Mouse (Mus musculus): ENCODE data around the gene Dupd1.

Gene Dupd1

DNA sequence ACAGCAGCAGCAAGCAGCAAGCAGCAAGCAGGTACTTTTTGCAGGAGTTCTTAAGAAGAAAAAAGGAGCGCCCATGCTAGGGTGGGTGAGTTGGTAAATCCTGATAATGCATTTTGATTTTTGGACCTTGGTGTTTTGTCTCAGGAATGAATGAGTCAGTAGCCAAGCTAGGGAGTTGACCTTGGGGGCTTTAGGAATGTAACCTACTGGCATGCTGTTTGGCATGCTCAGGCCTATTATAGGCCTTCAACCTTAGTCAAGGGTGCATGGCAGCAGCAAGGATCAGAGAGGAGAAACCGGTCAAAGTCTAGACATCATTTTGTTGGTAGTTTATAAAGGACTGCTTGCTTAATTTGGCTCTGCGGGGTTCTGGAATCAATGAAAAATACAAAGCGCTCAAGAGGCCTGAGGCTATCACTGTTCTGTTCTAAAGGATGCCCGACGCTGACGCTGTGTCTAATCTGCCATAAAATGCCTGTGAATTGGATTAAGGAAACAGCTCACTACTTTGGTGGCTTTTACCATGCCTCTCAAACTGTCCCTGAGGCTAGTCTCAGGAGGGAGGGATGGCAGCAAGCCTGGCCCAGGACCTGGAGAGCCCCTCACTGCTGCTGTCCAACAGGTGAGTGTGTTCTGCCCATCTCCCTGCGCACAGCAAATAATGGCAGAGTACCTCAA is 7.8 kb upstream of the Dupd1 start:
- DNase-seq (ENCODE audit: low spot score): no peak

GRCm38 (mm10) chr14:21720430-21721205 is 6.2 kb upstream of the Dupd1 start:
- no peak for DNase-seq (ENCODE audit: low spot score)

GRCm38 (mm10) chr14:21719646-21720383 is 5.4 kb upstream of the Dupd1 start:
- DNase-seq (ENCODE audit: low spot score): no peak

GRCm38 (mm10) chr14:21711231-21711630 is 3.1 kb downstream of the Dupd1 start:
- DNase-seq (ENCODE audit: low spot score): no peak

GRCm38 (mm10) chr14:21709545-21709944 is 4.8 kb downstream of the Dupd1 start:
- no peak for DNase-seq (ENCODE audit: low spot score)

- peak; percentile 59 for DNase-seq (ENCODE audit: low spot score)
Observed at GRCm38 (mm10) chr14:21706759-21707571, 7.4 kb downstream of the Dupd1 start.

GRCm38 (mm10) chr14:21705462-21705861 is 8.9 kb downstream of the Dupd1 start:
- DNase-seq (ENCODE audit: low spot score): no peak

DNA sequence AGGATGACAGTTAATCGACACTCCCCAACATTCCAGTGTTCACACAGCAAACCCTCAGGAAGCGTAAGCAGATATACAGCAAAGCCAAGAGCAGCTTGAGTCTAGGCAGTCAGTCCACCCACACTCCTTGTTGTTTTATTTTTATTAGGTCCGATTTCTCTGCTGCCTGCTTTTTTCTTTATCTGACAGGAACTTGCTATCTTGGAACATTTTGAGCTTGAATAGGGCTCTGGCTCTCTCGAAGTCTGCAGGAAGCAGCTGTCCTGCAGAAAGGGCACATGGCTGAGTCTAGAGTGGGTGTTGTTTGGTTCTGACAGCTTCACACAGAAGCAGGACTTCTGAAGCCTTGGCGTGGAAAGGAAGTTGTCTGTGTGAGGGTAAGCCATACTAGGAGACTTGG is 11.1 kb downstream of the Dupd1 start:
- no peak for DNase-seq (ENCODE audit: low spot score)

DNA sequence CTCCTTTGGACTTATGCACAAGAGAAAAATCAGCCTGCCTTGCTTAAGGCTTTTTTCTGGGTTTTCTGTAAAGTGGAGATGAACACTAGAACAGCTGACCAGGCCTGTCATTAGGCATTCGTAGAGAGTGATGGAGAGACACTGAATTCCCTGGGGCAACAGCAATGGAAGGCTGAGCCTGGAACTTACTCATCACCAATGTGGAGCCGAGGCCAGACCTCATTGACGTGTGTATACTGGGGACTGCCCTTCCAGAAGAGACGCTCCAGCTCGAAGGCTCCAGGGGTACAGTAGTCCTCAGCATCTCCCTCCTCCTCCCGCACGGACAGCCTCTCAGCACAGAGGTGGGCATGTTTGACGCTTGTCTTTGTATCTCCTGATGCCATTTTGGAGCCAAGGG is 11.7 kb downstream of the Dupd1 start:
- no peak for DNase-seq (ENCODE audit: low spot score)

DNA sequence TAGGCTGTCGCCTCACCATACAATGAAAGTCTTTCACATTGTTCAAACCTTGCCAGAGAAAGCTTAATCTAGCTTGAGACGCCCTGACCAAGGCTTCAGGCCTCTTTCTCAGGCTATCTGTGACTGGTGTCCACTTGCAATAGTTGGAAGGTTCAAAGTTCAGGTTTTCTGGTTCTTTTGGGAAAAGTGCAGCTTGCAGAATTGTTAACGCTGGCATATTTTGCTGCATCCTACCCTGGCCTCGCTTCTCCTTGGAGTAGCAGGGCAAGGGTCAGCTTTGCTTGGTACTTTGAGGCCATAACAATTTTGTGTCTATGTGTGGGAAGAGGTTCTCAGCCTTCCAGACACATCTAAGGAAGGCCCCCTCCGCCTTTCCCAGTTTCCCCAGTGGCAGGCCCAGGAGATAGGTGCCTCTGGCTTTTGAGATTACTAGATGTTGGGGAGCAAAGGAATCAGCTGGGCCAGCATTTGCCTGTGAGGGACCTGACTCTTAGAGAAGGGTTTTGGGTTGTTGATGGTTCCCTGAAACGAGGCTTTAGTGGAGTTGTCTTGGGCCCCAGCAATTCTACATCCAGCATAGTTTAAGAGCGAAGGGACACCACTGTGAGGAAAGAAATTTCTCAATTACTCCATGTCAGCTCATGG is 18.1 kb downstream of the Dupd1 start:
- DNase-seq (ENCODE audit: low spot score): no peak

DNA sequence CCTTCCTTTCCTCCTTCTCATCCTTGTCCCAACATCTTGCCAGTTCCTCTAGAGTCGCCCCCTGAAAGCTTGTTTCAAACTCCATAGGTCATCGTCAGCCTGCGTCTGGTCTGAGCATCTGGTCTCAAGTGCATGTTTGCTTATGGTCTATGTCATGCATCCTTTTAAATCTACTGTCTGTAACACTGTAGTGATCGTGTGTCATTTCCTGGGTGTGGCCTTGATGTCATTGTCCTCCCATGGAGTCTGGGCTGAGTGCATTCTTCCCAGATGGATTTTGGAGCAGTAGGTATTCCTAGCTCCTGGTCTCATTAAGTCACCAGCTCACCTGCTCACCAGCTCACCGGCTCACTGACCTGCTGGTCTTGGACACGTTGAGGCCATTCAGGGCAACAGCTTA is 19.4 kb downstream of the Dupd1 start:
- no peak for DNase-seq (ENCODE audit: low spot score)

DNA sequence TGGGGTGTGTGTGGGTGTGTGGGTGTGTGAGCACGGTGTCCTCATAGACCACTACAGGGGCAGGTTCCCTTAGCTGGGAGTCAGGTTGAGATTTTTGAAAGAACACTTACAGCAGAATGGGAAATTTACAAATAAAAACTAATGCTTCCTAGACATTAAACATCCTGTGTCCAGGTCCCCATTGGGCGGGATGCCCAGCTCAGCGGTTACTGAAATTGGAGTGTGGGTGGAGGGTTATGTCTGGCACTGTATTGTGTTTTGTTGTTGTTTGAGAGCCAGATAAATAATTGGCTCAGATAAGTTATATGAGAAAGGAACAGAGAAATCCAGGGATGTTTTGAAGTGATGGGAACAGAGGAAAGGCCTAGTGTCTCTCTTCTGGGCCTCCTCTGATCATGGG is 23.3 kb downstream of the Dupd1 start:
- DNase-seq (ENCODE audit: low spot score): no peak

GRCm38 (mm10) chr14:21686376-21687279 is 27.7 kb downstream of the Dupd1 start:
- no peak for DNase-seq (ENCODE audit: low spot score)

DNA sequence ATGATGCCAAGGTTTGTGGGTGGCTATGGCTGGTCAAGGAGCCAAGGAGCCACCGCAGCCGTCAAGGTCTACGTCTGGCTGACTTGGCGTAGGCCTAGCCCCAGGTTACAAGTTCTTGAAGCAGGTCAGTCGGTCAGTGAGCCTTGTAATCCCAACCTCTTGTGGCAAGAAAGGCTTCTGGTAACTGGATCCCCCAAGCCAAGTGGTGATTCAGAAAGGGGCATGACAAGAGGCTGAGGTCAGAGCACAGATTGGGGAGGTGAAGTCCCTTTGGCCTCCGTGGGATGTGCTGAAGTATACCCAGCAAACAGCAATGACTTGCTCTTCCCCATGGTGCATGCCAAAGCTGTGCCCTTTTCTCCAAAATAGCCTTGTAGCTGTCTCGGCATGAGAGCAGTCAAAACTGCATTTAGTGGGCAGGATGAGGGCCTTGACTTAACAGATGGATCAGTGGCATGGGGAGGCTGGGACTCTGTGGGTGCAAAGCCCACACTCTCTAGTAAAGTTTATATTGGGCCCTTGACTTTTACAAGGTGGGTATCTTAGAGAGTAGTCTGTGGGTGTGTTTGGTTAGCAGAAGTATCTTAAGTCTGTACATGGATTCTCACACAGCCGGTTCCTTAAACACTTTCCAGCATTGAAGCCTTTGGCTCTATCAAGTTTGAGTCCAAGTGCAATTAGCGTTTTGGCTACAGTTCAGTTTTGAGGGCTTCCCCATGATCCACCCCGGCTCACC is 28.8 kb downstream of the Dupd1 start:
- no peak for DNase-seq (ENCODE audit: low spot score)

DNA sequence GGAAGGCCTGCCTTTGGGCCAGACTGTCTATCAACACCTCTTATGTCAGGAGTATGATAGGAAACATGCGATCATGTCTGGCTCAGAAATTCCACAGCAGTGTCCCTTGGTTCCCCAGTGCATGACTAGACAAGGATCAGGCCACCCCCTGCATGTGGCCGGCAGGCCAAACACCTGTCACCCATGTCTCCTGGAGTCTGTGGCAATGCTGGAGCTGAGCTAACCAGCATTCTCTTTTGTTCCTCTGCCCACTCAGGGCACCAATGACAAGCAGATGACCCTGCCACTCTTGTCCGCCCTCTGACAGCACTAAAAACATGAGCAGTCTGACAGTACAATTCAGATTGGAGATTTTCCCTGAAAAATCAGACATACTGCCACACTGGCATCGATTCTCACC is 30.5 kb downstream of the Dupd1 start:
- no peak for DNase-seq (ENCODE audit: low spot score)

GRCm38 (mm10) chr14:21682681-21683129 is 31.7 kb downstream of the Dupd1 start:
- DNase-seq (ENCODE audit: low spot score): no peak

GRCm38 (mm10) chr14:21679631-21680201 is 34.7 kb downstream of the Dupd1 start:
- DNase-seq (ENCODE audit: low spot score): no peak

GRCm38 (mm10) chr14:21678509-21679285 is 35.7 kb downstream of the Dupd1 start:
- DNase-seq (ENCODE audit: low spot score): peak; percentile 77

GRCm38 (mm10) chr14:21676223-21676622 is 38.2 kb downstream of the Dupd1 start:
- DNase-seq (ENCODE audit: low spot score): no peak

Data from layer of hippocampus, adult 11-12 months (tissue).